Mouse (Mus musculus): ENCODE data around the gene 1700022I11Rik.

Gene 1700022I11Rik

GRCm38 (mm10) chr4:43032501-43032900, 63.1 kb downstream of the 1700022I11Rik start:
- DNase-seq (ENCODE audit: low spot score in 2 of 2) = no peak
